Mouse (Mus musculus): ENCODE results near the gene Haus5.
A peak's percentile ranks its signal among the peaks of the same experiment; 100 is the strongest.

Gene Haus5

DNA sequence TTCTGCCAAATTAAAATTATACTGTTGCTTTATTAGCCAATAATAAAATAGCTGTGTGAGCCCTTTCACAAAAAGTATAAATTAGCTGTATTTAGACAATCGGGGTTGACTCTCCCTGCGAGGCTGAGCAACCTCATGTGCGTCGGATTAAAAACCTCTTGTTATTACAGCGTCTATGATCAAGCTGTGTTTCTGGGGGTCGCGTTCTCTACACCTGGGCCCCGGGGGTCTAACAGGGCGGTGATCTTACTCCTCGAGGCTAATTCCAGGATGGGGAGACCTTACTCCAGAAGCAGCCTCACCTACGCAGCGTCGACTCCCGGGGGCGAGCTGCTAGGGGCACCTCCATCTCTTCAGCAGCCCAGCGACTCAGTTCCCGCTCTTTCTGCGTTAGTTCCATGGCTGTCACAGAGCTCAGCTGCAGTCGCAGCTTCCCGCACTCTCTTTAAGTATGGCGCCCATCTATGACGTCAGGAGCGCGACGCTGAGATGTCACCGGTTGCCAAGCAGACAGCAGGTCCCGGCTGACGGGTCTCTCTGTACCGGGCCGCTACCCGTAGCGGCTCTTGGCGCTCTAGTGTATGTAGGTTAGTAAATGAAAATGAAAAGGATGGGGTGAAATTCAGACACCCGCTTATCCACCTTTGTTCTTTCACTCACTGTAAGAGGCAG, at the start of gene Haus5:
Gene Haus5 (minus strand): TSS at position 466 of the 672 bp plus-strand sequence.
- peak; percentile 86 for DNase-seq (ENCODE audit: low spot score)

DNA sequence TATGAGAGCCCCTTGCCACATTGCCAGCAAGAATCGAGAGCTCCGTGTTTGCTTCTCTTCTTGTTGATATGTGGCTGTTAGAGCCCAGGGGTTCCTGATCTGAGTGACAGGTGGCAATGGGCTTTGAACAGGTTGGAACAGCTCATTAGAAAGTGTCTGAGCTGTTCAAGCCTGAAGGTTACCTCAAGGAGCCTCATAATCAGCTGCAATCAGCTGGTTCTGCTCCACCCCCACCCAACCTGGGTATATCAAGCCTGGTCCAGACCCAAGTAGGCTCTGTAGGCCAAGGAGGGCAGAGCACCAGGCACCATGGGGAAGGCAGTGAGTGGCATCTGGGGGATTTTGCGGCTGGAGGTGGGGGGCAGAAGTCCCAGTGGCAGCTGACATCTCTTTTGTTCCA, 47.1 kb upstream of the Haus5 start, which contains the start of gene Atp4a:
Gene Atp4a (plus strand): TSS at position 268 of the 400 bp plus-strand sequence.
- DNase-seq (ENCODE audit: low spot score): no peak

DNA sequence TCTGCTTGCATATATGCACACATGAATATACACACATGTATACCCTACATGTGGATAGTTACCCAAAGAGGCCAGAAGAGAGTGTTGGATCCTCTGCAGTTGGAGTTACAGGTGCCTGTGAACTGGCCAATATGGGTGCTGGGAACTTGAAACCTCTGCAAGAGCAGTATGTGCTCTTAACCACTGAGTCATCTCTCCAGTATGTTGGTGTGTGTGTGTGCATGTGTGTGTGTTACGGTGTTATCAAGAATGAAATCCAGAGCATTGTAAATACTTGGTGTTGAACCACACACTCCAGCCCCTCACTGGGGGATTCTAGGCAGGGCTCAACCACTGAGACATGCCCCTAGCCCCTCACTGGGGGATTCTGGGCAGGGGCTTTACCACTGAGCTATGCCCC, 42.6 kb upstream of the Haus5 start:
- DNase-seq (ENCODE audit: low spot score): no peak

DNA sequence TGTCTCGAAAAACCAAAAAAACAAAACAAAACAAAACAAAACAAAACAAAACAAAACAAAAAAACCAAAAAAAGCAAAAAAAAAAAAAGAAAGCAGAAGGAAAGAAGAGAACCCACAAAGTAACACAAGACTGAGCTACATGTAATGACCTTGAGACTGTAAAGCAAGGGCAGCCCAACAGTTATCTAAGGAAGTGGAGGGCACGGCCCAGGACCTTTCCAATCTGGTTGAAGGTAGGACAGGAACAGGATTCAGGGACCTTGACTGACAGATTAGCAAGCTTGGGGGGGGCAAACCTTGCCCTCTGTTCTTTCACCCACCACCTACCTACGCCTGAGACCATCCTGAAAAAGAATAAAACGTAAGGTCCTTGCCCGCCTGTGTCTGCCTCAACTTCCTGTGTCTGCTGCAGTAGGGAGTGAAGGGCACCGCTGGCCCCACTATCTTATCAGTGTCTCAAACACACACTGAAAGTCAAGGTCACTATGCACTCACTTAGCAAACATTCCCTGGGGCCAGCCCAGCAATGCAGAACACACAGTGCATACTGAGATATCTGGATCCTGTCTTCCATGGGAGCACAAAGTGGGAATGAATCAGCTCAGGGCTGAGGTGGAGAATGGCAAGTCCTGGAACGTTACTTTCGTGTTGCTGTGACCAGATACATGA, 41.6 kb upstream of the Haus5 start:
- DNase-seq (ENCODE audit: low spot score): no peak

DNA sequence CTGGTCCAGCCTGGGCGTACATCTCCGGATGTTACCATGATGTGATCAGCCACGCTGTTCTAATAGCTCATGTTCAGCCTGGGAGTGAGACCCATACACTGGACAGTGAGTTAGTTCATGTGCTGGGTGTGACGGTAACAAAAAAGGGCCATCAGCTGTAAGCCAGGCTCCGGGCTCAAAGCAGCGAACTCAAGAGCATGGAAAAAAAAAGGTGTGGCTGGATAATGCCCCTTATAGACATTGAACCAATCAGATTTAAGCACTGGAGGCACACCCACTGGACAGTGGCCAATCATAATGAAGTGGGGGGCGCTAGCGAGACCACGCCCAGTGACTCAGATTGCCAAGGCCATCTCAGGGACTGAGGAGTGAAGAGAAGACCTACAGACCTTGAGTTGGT, 33.8 kb upstream of the Haus5 start, which contains the start of gene 2200002J24Rik:
Gene 2200002J24Rik (plus strand): TSS at position 338 of the 400 bp plus-strand sequence.
- no peak for DNase-seq (ENCODE audit: low spot score)

DNA sequence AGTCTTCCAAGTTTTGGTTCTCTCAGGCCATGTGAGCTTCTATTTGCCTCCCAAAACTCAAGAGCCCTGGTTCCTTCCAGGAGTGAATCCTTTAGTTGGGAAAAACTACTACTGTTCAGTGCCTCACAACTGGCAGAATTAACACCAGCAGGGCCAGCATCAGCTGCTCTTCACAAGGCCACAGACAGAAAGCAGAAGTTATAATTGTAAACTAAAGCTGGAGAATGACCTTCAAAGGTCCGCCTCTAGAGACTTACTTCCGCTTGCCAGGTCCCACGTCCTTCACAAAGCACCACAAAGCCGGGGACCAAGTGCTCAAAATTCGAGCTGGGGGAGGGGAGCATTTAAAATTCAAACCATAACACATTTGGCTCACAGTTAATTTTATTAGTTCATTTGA, 33.3 kb upstream of the Haus5 start:
- no peak for DNase-seq (ENCODE audit: low spot score)

DNA sequence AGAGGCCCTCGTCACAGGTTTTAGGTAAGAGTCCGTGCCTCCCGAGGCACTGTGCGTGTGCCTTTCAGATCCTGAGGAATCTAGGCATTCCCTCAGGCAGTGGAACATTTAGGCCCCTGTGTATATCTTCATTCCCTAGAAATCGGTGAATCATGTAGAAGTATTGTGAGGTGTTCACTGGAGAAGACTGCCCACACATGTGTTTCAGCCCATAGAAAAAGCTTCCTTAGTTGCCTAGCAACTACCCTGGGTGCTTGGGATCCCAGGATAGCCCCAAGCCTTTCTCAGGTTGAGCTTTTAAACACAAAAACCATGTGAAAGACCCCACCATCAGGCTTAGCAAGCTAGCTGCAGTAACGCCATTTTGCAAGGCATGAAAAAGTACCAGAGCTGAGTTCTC, 23.5 kb upstream of the Haus5 start:
- DNase-seq (ENCODE audit: low spot score): no peak

DNA sequence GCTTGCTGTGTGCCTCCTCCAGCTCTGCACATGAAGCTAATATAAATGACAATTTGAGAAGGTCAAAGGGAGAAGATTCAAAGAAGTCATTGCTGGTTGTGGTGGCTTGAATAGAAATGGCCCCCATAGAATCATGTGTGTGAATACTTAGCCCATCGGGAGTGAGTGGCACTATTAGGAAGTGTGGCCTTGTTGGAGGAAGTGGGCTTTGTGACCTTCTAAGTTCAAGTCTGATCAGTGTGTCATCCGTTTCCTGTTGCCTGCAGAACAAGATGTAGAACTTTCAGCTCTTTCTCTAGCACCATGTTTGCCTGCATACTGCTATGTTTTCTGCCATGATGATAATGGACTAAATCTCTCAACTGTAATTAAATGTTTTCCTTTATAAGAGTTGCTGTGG, 18.6 kb upstream of the Haus5 start:
- DNase-seq (ENCODE audit: low spot score): no peak

DNA sequence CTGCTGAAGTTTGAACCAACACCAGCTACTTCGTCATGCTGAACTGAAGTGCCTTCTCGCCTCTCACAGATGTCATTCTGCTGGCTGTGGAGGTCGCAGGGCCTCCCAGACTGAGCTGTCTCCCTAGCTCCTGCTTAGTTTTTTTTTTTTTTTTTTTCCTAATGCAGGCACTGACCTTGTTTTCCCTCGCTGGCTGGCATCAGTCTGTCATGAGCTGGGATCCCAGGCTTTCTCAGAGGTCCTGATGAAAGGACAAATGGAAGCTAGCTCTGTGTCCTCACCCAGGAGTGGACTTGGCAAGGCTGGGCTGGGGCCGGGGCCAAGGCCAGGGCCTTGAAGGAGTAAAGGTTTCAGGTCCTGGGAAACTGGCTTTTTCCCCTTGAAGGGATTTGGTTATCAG, 17.1 kb upstream of the Haus5 start:
- DNase-seq (ENCODE audit: low spot score): no peak

GRCm38 (mm10) chr7:30678263-30678975, 13.6 kb upstream of the Haus5 start:
- DNase-seq (ENCODE audit: low spot score): peak; percentile 61

DNA sequence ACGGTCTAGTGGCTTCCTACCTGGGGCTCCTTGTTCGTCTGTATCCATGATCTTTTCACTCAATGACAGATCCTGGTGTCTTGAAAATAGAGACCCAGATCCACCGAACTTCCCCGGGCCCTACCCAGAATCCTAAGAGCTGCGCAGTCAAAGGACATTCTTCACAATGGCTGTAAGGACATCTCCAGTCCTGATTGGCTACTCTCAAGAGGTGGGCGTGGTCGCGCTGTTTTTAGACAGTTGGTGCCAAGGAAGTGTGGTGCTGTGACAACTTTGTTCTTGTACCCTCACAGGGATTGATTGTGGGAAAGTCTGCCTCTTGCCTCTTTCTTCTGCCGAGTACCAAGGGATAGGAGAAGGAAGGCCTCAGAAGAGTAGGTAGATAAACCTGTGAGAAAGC, 6.7 kb upstream of the Haus5 start, which contains the start of gene Pmis2:
Gene Pmis2 (minus strand): TSS at position 126 of the 400 bp plus-strand sequence.
- DNase-seq (ENCODE audit: low spot score): no peak

GRCm38 (mm10) chr7:30669229-30669628, 4.4 kb upstream of the Haus5 start:
- DNase-seq (ENCODE audit: low spot score): peak; percentile 17

GRCm38 (mm10) chr7:30665321-30665720, 527 bp upstream of the Haus5 start:
- no peak for DNase-seq (ENCODE audit: low spot score)

DNA sequence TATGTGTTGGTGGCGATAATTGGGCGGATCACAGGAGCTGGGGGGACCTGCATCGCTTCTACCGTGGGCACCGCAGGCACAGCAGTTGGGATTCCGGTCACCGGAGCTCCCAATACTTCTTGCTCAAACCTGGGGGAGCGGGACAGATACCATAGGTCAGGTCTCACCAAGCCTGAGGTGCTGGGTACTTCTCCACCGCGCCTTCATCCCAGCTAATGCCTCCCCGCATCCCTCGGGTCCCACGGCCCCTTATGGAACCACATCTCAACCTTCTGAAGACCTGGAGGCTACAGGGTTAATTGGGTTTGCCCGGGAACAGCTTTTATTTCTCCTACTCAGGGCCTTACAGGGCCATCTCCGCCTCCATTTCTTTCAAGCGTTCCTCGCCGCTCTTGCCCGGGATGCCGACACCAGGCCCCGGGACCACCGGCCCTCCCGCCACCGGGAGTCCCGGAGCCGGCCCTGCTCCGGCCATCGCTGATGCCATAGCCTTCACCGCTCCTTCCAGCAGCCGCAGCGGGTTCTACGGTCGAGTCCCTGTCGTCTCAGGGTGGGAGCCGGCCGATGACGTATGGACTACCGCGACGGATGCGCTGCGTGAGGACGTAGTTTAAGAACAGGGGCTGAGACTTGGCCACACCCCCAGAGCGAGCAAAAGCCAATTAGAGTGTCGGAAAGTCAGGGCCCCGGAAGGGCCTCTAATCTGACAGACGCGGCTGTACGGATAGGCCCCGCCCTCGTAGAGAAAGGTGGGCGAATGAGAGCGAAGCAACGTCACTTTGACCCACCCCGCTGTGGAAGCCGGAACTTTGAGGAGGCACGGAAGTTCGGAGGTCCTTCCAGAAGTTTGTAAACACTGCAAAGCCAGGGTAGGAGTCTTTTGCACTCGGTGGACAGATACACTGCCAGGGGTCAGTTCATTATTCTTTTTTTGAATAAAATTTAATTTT, 14.9 kb downstream of the Haus5 start, which contains the start of gene Rbm42:
Gene Rbm42 (minus strand): TSS at position 727 of the 950 bp plus-strand sequence.
- peak; percentile 98 for DNase-seq (ENCODE audit: low spot score)

DNA sequence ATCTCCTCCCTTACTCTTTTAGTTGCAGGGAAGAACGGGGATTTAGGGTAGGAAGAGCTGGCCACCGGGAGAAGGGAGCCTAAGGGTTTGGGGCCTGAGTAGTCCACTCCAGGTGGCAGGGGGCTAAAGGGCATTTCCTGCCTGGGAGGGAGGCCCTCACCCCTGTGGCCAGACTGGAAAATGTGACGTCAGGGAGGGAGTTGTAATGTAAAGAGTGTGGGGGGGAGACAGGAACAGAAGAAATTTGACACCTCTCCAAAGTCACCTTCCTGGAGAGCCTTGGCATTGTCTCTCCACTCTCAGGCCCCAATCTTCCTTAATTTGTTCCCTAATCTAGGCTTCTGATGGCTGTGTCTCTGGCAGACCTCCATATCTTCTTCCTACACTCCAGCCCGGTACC, 25.7 kb downstream of the Haus5 start:
- DNase-seq (ENCODE audit: low spot score): no peak

- no peak for DNase-seq (ENCODE audit: low spot score)
Measured at GRCm38 (mm10) chr7:30636395-30636794, 28.4 kb downstream of the Haus5 start.

DNA sequence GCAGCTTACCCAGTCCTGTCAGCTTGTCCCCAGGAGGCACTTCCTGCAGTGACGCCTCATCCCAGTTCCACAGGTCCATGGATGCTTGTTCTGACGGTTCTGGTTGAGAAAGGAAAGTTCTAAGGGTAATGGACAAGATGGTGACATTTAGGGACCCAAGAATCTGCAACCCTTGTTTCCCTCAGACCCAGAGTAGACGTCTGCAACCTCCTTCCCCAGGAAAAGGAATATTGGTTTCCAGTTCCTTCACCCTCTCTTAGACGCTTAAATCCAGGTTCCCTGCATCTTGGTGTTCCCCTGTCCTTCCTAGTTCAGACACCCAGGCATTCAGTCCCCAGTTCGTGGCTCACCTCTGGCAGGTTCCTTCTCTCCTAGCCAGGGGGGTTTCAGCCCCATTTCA, 29.0 kb downstream of the Haus5 start, which contains the start of gene Etv2:
Gene Etv2 (minus strand): TSS at position 101 of the 400 bp plus-strand sequence.
- no peak for DNase-seq (ENCODE audit: low spot score)

DNA sequence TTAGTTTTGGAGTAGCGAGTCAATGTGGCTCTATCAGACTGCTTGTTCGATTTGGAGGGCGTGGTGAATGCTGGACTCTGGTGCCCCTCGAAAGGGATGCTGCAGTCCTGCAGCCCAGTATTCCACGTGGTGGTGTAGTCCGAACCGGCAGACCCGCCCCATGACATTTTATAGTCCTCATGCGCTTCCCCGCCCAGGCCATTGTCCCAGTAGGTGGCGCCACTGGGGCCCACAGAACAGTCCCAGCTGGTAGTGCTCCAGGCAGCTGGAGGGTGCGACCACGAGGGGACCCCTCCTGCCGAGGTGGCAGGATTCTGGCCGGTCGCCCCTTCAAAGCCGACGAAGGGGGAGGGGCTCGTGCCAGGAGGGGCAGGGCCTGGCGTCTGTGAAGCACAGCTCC, 30.2 kb downstream of the Haus5 start:
- no peak for DNase-seq (ENCODE audit: low spot score)

DNA sequence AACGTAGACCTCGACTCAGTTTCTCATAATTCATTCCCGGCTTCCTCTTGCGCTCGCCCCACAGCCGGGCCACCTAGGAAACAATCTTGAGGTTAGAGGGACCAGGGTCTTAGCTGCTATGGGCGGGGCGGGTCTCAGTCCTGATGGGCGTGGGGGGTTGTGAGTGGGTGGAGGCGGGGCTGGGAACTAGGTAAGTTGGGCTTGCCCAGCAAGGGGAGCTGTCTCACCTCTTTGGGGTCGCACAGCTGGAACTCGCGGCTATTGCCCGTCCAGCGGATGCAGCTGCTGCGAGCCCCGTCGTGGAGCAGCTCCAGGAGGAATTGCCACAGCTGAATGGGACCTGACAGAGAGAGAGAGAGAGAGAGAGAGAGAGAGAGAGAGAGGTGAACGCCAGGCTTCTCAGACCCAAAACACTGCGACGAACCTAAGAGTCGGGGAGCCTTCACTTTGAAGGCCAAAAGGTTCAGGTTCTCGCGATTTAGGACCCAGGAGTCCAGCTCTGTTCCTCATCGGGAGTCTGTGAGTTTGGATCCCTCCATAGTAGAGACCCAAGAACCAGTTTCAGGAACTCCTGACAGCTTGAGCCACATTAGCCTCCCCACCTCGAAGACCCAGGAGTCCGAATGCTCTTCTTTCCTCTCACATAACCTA, 30.9 kb downstream of the Haus5 start:
- no peak for DNase-seq (ENCODE audit: low spot score)

DNA sequence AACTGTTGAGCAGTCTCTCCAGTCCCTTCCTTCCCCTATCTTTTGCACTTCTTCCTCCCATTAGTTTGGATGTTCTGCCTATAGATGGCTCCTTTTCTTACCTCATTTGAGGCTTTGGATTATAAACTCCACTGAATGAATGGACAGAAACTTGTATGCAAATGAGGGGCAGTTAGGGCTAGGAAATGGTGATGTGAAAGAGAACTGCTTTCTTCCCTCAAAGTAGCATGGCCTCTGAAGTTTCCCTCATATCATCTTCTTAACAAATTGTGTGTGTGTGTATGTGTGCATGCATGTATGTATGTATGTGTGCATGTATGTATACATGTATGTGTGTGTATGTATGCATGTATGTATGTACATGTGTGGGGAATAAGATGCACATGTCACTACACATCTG, 35.8 kb downstream of the Haus5 start:
- no peak for DNase-seq (ENCODE audit: low spot score)

- no peak for DNase-seq (ENCODE audit: low spot score)
Measured at GRCm38 (mm10) chr7:30626647-30627046, 38.1 kb downstream of the Haus5 start.
